ENCODE assay signal across 29 mouse cellular contexts in the genomic region with DNA sequence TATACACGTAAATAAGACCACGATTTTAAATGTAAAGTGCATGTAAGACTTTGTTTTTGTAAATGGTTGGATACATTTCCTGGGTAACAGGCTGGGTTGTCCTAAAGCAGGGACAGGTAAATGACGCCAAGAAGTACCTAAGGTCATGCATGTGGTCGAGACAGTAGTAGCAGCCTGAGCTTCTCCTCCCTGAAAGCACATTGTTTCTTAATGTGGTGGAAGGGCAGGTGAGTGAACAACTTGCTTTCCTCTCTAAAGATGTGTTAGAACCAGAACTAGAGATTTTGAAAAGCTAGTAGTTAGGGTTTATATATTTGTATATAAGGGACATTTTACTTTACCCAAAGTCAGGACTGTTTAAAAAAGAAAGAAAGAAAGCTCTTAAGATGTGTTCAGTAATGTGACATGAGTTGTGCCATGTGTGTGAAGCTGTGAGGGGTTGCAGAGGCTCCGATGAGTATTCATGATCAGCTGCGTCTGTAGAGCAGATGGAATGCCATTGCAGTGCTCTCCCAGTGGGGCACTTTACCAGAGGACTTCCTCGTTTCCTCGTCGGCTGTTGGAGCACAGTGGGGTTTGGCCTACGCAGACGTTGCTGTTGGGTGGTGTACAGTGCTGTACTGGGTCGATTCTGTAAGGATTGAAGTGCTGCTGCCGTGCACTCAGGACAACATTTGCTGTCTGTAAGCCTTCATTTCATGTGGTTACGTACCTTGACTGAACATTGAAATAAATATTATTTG. TPM values are rescaled to one million over a fixed set of nuclear protein-coding genes. Genes with fewer than 3 reads are reported as not detected.
DNase-seq lines count a peak whose midpoint lies in the region; ATAC-seq and TF ChIP-seq lines count a peak whose summit lies in the region.
"Had no signal": no experiment of that assay in that cellular context is flagged by ENCODE, and none has a peak within 500 bp of the region (broad histone marks: within the 10 kb centered on the region; RNA-seq: fewer than 3 reads in every experiment).

No protein-coding gene starts in this region.

- no peak overlapping the region for H3K4me3 ChIP-seq in layer of hippocampus, adult 2 months
- H3K4me3 ChIP-seq in midbrain, embryonic 11.5 days (ENCODE audit: low read depth, low read length) = no peak overlapping the region
- no peak overlapping the region for H3K4me3 ChIP-seq in midbrain, embryonic 15.5 days
- H3K4me3 ChIP-seq: forebrain, embryonic 10.5 days; forebrain, embryonic 13.5 days; gastrocnemius, adult 2 months; heart, embryonic 10.5 days; heart, embryonic 13.5 days had no signal

- H3K27ac ChIP-seq in layer of hippocampus, adult 2 months = no peak overlapping the region
- H3K27ac ChIP-seq in midbrain, embryonic 11.5 days (ENCODE audit: low read depth, low read length) = no peak overlapping the region
- H3K27ac ChIP-seq in midbrain, embryonic 15.5 days = no peak overlapping the region
- H3K27ac ChIP-seq: forebrain, embryonic 10.5 days; forebrain, embryonic 13.5 days; gastrocnemius, adult 2 months; heart, embryonic 10.5 days; heart, embryonic 13.5 days; hindbrain, embryonic 14.5 days had no signal

- DNase-seq in heart, adult 11 months = peak; percentile 81
- DNase-seq in heart, adult 8-10 months (ENCODE audit: low spot score) = no peak
- DNase-seq in layer of hippocampus, adult 2 months (ENCODE audit: low spot score in 2 of 2) = peak; percentile 5 to 34
- no peak for DNase-seq in layer of hippocampus, adult 9-10 months (ENCODE audit: low spot score)
- DNase-seq in midbrain, embryonic 11.5 days (ENCODE audit: low spot score, missing footprints) = peak; percentile 76
- no peak for DNase-seq in frontal cortex, postnatal 14 days (ENCODE audit: low spot score in 2 of 2)
- DNase-seq: adrenal gland, adult 8-10 months; adrenal gland, postnatal 25 days; cerebellum, adult 11-12 months; cerebellum, adult 8-10 months; cerebellum, postnatal 10 days; cerebellum, postnatal 36 days; gastrocnemius, adult 2 months; gastrocnemius, postnatal 14 days; heart, adult 18-20 months; heart, postnatal 14 days; heart, postnatal 4 days had no signal

- no peak for ATAC-seq in midbrain, embryonic 11.5 days (ENCODE audit: low FRiP score)
- no peak for ATAC-seq in midbrain, embryonic 15.5 days (replicated peaks)
- ATAC-seq: activated CD4-positive, CD25-positive, alpha-beta regulatory T cell, adult 4 months; forebrain, embryonic 13.5 days; forebrain, embryonic 16.5 days had no signal

- H3K9ac ChIP-seq in midbrain, embryonic 11.5 days (ENCODE audit: low read length) = no peak overlapping the region
- H3K9ac ChIP-seq in midbrain, embryonic 15.5 days = no peak overlapping the region
- H3K9ac ChIP-seq: forebrain, embryonic 13.5 days; heart, embryonic 13.5 days; hindbrain, embryonic 14.5 days had no signal

- H3K36me3 ChIP-seq in midbrain, embryonic 11.5 days (ENCODE audit: control insufficient read depth, insufficient read depth, low read length) = peaks cover 15% of the 10 kb centered on the region; the same call in 1 of the 2 replicates
- peaks cover 40% of the 10 kb centered on the region for H3K36me3 ChIP-seq in midbrain, embryonic 15.5 days (replicated peaks)

- H3K4me1 ChIP-seq in midbrain, embryonic 11.5 days (ENCODE audit: control insufficient read depth, insufficient read depth, low read length) = no peaks in the 10 kb centered on the region
- peaks cover 4% of the 10 kb centered on the region; the same call in 1 of the 2 replicates for H3K4me1 ChIP-seq in midbrain, embryonic 15.5 days
- H3K4me1 ChIP-seq: forebrain, embryonic 13.5 days; heart, embryonic 10.5 days had no signal

- no peaks in the 10 kb centered on the region for H3K27me3 ChIP-seq in midbrain, embryonic 11.5 days (ENCODE audit: control insufficient read depth, insufficient read depth, low read length)
- no peaks in the 10 kb centered on the region for H3K27me3 ChIP-seq in midbrain, embryonic 15.5 days (replicated peaks)
- H3K27me3 ChIP-seq: forebrain, embryonic 13.5 days; heart, embryonic 13.5 days had no signal

- TF ChIP-seq CTCF in layer of hippocampus, adult 2 months (conservative IDR thresholded peaks at IDR 0.05) = 0 out of 2 replicates have a peak, but pooled peaks have one; percentile 9

- H3K9me3 ChIP-seq in midbrain, embryonic 11.5 days (ENCODE audit: control insufficient read depth, low read length) = no peaks in the 10 kb centered on the region
- H3K9me3 ChIP-seq in midbrain, embryonic 15.5 days = no peaks in the 10 kb centered on the region
- H3K9me3 ChIP-seq: forebrain, embryonic 10.5 days; forebrain, embryonic 13.5 days; heart, embryonic 10.5 days; heart, embryonic 13.5 days had no signal

- WGBS in midbrain, embryonic 11.5 days = 91% methylated on average over 14 of the region's 14 CpGs
- WGBS in midbrain, embryonic 15.5 days = 89% methylated on average over 14 of the region's 14 CpGs

- H3K4me2 ChIP-seq in midbrain, embryonic 11.5 days = no peak overlapping the region
- H3K4me2 ChIP-seq in midbrain, embryonic 15.5 days = no peak overlapping the region
- H3K4me2 ChIP-seq: forebrain, embryonic 13.5 days; heart, embryonic 13.5 days; hindbrain, embryonic 14.5 days had no signal

RNA-seq across cellular contexts. Expression of a gene that starts 4.7 kb away (rescaled TPM):
- 10 to 100 TPM; 50.6 to 58.9 (median 53.5) TPM for total RNA-seq in heart, adult 8-10 months (2022)
- 10 to 100 TPM; 51.6 to 62.1 TPM for total RNA-seq in layer of hippocampus, adult 2 months (2021)
- 221 TPM in 2 replicates for polyA plus RNA-seq in midbrain, embryonic 11.5 days (2014; fragmentation: Nextera tagmentation; extraction: Ambion mirVana)
- 172 and 177 TPM in 2 replicates for polyA plus RNA-seq in midbrain, embryonic 15.5 days (2015; fragmentation: Nextera tagmentation; extraction: Ambion mirVana)

RNA-seq across cellular contexts. Expression of a gene that starts 18.4 kb away (rescaled TPM):
- total RNA-seq in heart, adult 8-10 months (2022) = 100 to 1,000 TPM in 2 of 4 experiments, 10 to 100 TPM in 2; 89.6 to 104 (median 99.6) TPM
- 10 to 100 TPM; 36.1 to 41.4 TPM for total RNA-seq in layer of hippocampus, adult 2 months (2021)
- 131 and 136 TPM in 2 replicates for polyA plus RNA-seq in midbrain, embryonic 11.5 days (2014; fragmentation: Nextera tagmentation; extraction: Ambion mirVana)
- polyA plus RNA-seq in midbrain, embryonic 15.5 days (2015; fragmentation: Nextera tagmentation; extraction: Ambion mirVana) = 73.8 and 78.7 TPM in 2 replicates

RNA-seq across cellular contexts. Expression of a gene that starts 30.2 kb away (rescaled TPM):
- total RNA-seq in heart, adult 8-10 months (2022) = under 1 TPM in 2 of 4 experiments, not detected in 2; 0.09 to 0.14 TPM
- total RNA-seq in layer of hippocampus, adult 2 months (2021) = not detected
- polyA plus RNA-seq in midbrain, embryonic 11.5 days (2014; fragmentation: Nextera tagmentation; extraction: Ambion mirVana) = not detected in 2 replicates
- polyA plus RNA-seq in midbrain, embryonic 15.5 days (2015; fragmentation: Nextera tagmentation; extraction: Ambion mirVana) = not detected in 2 replicates
- total RNA-seq: adrenal gland, adult 8-10 months; adrenal gland, postnatal 25 days; gastrocnemius, adult 2 months; gastrocnemius, postnatal 14 days; gastrocnemius, postnatal 4 days; heart, adult 18-20 months; heart, postnatal 14 days; heart, postnatal 4 days had no signal
- polyA plus RNA-seq: activated CD4-positive, CD25-positive, alpha-beta regulatory T cell, adult 4 months; brain, embryonic 14.5 days; cortical plate, adult 2 months; embryonic facial prominence, embryonic 11.5 days; forebrain, embryonic 10.5 days; forebrain, embryonic 13.5 days; forebrain, embryonic 16.5 days; heart, embryonic 10.5 days; heart, embryonic 13.5 days; hindbrain, embryonic 14.5 days had no signal

Comparison
In these comparisons a context has a peak if more than half of its experiments do, and no peak if none do; other contexts are left out.
1. DNase-seq: peak in heart, adult 11 months (single experiment), layer of hippocampus, adult 2 months (2 of 2) and midbrain, embryonic 11.5 days (single experiment); none in heart, adult 8-10 months (single experiment), layer of hippocampus, adult 9-10 months (single experiment) and frontal cortex, postnatal 14 days (0 of 2).